Mouse (Mus musculus): Measurements from ENCODE around the gene Cers6.

- TF ChIP-seq CTCF (IDR thresholded peaks at IDR 0.05; ENCODE audit: insufficient read depth, low read depth, low read length) (no peak), POLR2A (IDR thresholded peaks at IDR 0.05; ENCODE audit: insufficient read depth, low read depth, low read length) (no peak)
These were observed 239.5 kb downstream of the Cers6 start for GRCm38 (mm10) chr2:69100706-69101105.

Data from olfactory bulb, adult 2 months (tissue).